Mouse (Mus musculus) kidney, embryonic 16.5 days (tissue): ENCODE data around the gene Kif3a. TPM values are rescaled to one million over a fixed set of nuclear protein-coding genes. Genes with fewer than 3 reads are reported as not detected.

Experiments
- ATAC-seq: fragments of 200-750 bp; cut with Nextera tagmentation; 2 replicates; pipeline ENCODE4 v1.8.0; 2017; ENCODE audit warnings: moderate TSS enrichment; ENCODE audit not compliant: low FRiP score, low TSS enrichment
- H3K27ac ChIP-seq: fragments of 300-500 bp; sonication (generic); 2 replicates; pipeline ENCODE4 v1.5.1; 2014; ENCODE audit warnings: low read length
- H3K27me3 ChIP-seq: fragments of 300-500 bp; sonication (generic); 2 replicates; pipeline ENCODE4 v1.6.1; 2014; ENCODE audit warnings: low read length, control low read depth, mixed read lengths; ENCODE audit not compliant: insufficient read depth
- H3K36me3 ChIP-seq: fragments of 300-500 bp; sonication (generic); 2 replicates; pipeline ENCODE4 v1.6.1; 2014; ENCODE audit warnings: low read length, control low read depth, mixed read lengths; ENCODE audit not compliant: insufficient read depth
- H3K4me1 ChIP-seq: fragments of 300-500 bp; sonication (generic); 2 replicates; pipeline ENCODE4 v1.6.1; 2014; ENCODE audit warnings: low read length, control low read depth, mixed read lengths; ENCODE audit not compliant: insufficient read depth
- H3K4me2 ChIP-seq: fragments of 300-500 bp; sonication (generic); replicated peaks from 2 replicates; pipeline ENCODE4 v1.6.1; 2014; ENCODE audit warnings: low read depth, low read length
- H3K4me3 ChIP-seq: fragments of 300-500 bp; sonication (generic); 2 replicates; pipeline ENCODE4 v1.5.1; 2014; ENCODE audit warnings: mild to moderate bottlenecking, low read length
- H3K9ac ChIP-seq: fragments of 300-500 bp; sonication (generic); replicated peaks from 2 replicates; pipeline ENCODE4 v1.6.1; 2014; ENCODE audit warnings: low read length
- H3K9me3 ChIP-seq: fragments of 300-500 bp; sonication (generic); 2 replicates; pipeline ENCODE4 v1.6.1; 2016; ENCODE audit warnings: low read length, control low read depth
- WGBS: fragments of 180-500 bp; shearing (Covaris S2); extraction: QIAGEN DNeasy Blood & Tissue Kit; methylation state at CpG from one replicate; pipeline ENCODE4 v1.1.7; 2014; 5-methylcytosine and 5-hydroxymethylcytosine counted together
- polyA plus RNA-seq: library from polyadenylated mRNA; unstranded; fragments of >200 nt; fragmentation: Nextera tagmentation; extraction: Ambion mirVana; gene quantifications from 2 replicates; pipeline ENCODE4 v1.2.1, GENCODE M21; 2015

Gene Kif3a
- polyA plus RNA-seq, 1 experiment from 2014 or later = 62.8 TPM

GRCm38 (mm10) chr11:53635590-53636182 is 68.5 kb downstream of the Kif3a start:
- no peaks in the 10 kb centered on the region for H3K36me3 ChIP-seq
- H3K4me3 ChIP-seq = peak overlapping the region; percentile 43
- peak overlapping the region; percentile 52 for H3K9ac ChIP-seq
- peak overlapping the region; percentile 74 for H3K4me2 ChIP-seq
- no peaks in the 10 kb centered on the region for H3K9me3 ChIP-seq
- peaks cover 4% of the 10 kb centered on the region; the same call in 1 of the 2 replicates for H3K27me3 ChIP-seq
- 46% methylated on average over 9 of the region's 9 CpGs for WGBS
- H3K27ac ChIP-seq = no peak overlapping the region
- ATAC-seq = peak; percentile 43; the same call in 1 of the 2 replicates
- peaks cover 15% of the 10 kb centered on the region for H3K4me1 ChIP-seq

GRCm38 (mm10) chr11:53636183-53636646 is 69.0 kb downstream of the Kif3a start:
- 1% methylated on average over 37 of the region's 40 CpGs for WGBS
- Histone ChIP-seq H3K9me3 (no peaks in the 10 kb centered on the region), H3K4me3 (peak overlapping the region; percentile 43), H3K4me2 (peak overlapping the region; percentile 74), H3K4me1 (peaks cover 15% of the 10 kb centered on the region), H3K27me3 (peaks cover 4% of the 10 kb centered on the region; the same call in 1 of the 2 replicates), H3K27ac (no peak overlapping the region), H3K9ac (peak overlapping the region; percentile 52), H3K36me3 (no peaks in the 10 kb centered on the region)
- ATAC-seq = peak; percentile 57; the same call in 1 of the 2 replicates

GRCm38 (mm10) chr11:53637046-53637802 is 70.0 kb downstream of the Kif3a start:
- Histone ChIP-seq H3K9me3 (no peaks in the 10 kb centered on the region), H3K27me3 (peaks cover 4% of the 10 kb centered on the region; the same call in 1 of the 2 replicates), H3K4me1 (peaks cover 15% of the 10 kb centered on the region), H3K27ac (no peak overlapping the region), H3K4me3 (peak overlapping the region; percentile 13; the same call in 1 of the 2 replicates), H3K4me2 (peak overlapping the region; percentile 31; the same call in 1 of the 2 replicates), H3K9ac (no peak overlapping the region), H3K36me3 (no peaks in the 10 kb centered on the region)
- no peak for ATAC-seq
- WGBS = 14% methylated on average over 21 of the region's 21 CpGs

GRCm38 (mm10) chr11:53637803-53638260 is 70.7 kb downstream of the Kif3a start:
- H3K9me3 ChIP-seq = no peaks in the 10 kb centered on the region
- 85% methylated on average over 10 of the region's 10 CpGs for WGBS
- no peak overlapping the region for H3K9ac ChIP-seq
- no peaks in the 10 kb centered on the region for H3K36me3 ChIP-seq
- H3K27ac ChIP-seq = no peak overlapping the region
- peaks cover 15% of the 10 kb centered on the region for H3K4me1 ChIP-seq
- ATAC-seq = no peak
- H3K4me2 ChIP-seq = no peak overlapping the region
- no peak overlapping the region for H3K4me3 ChIP-seq
- H3K27me3 ChIP-seq = peaks cover 4% of the 10 kb centered on the region; the same call in 1 of the 2 replicates

GRCm38 (mm10) chr11:53642744-53643279 is 75.6 kb downstream of the Kif3a start:
- 74% methylated on average over 12 of the region's 12 CpGs for WGBS
- Histone ChIP-seq H3K4me1 (no peaks in the 10 kb centered on the region), H3K9ac (no peak overlapping the region), H3K9me3 (no peaks in the 10 kb centered on the region), H3K4me2 (no peak overlapping the region), H3K4me3 (no peak overlapping the region), H3K36me3 (no peaks in the 10 kb centered on the region), H3K27ac (no peak overlapping the region), H3K27me3 (no peaks in the 10 kb centered on the region)
- no peak for ATAC-seq

GRCm38 (mm10) chr11:53644017-53644416 is 76.8 kb downstream of the Kif3a start:
- ATAC-seq = no peak
- Histone ChIP-seq H3K4me1 (no peaks in the 10 kb centered on the region), H3K36me3 (no peaks in the 10 kb centered on the region), H3K9ac (no peak overlapping the region), H3K9me3 (no peaks in the 10 kb centered on the region), H3K27ac (no peak overlapping the region), H3K4me2 (no peak overlapping the region), H3K4me3 (no peak overlapping the region), H3K27me3 (no peaks in the 10 kb centered on the region)
- 51% methylated on average over 5 of the region's 5 CpGs for WGBS

GRCm38 (mm10) chr11:53651441-53651840 is 84.3 kb downstream of the Kif3a start:
- H3K9me3 ChIP-seq = no peaks in the 10 kb centered on the region
- H3K27me3 ChIP-seq = no peaks in the 10 kb centered on the region
- H3K4me1 ChIP-seq = no peaks in the 10 kb centered on the region
- ATAC-seq = no peak
- peaks cover 44% of the 10 kb centered on the region for H3K36me3 ChIP-seq
- no peak overlapping the region for H3K4me3 ChIP-seq
- no peak overlapping the region for H3K4me2 ChIP-seq
- H3K9ac ChIP-seq = no peak overlapping the region
- H3K27ac ChIP-seq = no peak overlapping the region
- 87% methylated on average over 4 of the region's 4 CpGs for WGBS

Other genes starting within 250 kb of the Kif3a start
- gene Zcchc10, start 242.7 kb upstream of the Kif3a start, polyA plus RNA-seq = 19.1 and 25.4 TPM in 2 replicates
- 16.8 and 25.8 TPM in 2 replicates for gene Aff4, start 216.5 kb upstream of the Kif3a start, polyA plus RNA-seq
- gene Leap2, start 144.2 kb upstream of the Kif3a start, polyA plus RNA-seq = 0.34 and 0.37 TPM in 2 replicates
- gene Uqcrq, start 136.5 kb upstream of the Kif3a start, polyA plus RNA-seq = 641 and 655 TPM in 2 replicates
- 1.1 and 1.2 TPM in 2 replicates for gene Gdf9, start 136.4 kb upstream of the Kif3a start, polyA plus RNA-seq
- 0.12 TPM in 1 of 2 replicates, not detected in the other for gene Gm10447, start 110.3 kb upstream of the Kif3a start, polyA plus RNA-seq
- gene Shroom1, start 110.2 kb upstream of the Kif3a start, polyA plus RNA-seq = 2.1 and 2.5 TPM in 2 replicates
- not detected in 2 replicates for gene Gm9837, start 96.9 kb upstream of the Kif3a start, polyA plus RNA-seq
- not detected in 2 replicates for gene Gm9945, start 87.2 kb upstream of the Kif3a start, polyA plus RNA-seq
- gene Sowaha, start 87.1 kb upstream of the Kif3a start, polyA plus RNA-seq = 0.17 and 0.23 TPM in 2 replicates
- gene Sept8, start 48.1 kb upstream of the Kif3a start, polyA plus RNA-seq = 25.7 and 25.9 TPM in 2 replicates
- 0.36 and 0.97 TPM in 2 replicates for gene Il4, start 51.3 kb downstream of the Kif3a start, polyA plus RNA-seq
- gene Il13, start 67.3 kb downstream of the Kif3a start, polyA plus RNA-seq = not detected in 2 replicates
- gene Rad50, start 139.9 kb downstream of the Kif3a start, polyA plus RNA-seq = 24.9 TPM in 2 replicates
- gene Il5, start 153.4 kb downstream of the Kif3a start, polyA plus RNA-seq = not detected in 2 replicates
- gene Irf1, start 202.6 kb downstream of the Kif3a start, polyA plus RNA-seq = 16.9 and 17.4 TPM in 2 replicates
- gene Gm17334, start 205.8 kb downstream of the Kif3a start, polyA plus RNA-seq = 0.27 and 0.30 TPM in 2 replicates